In the genomic region with DNA sequence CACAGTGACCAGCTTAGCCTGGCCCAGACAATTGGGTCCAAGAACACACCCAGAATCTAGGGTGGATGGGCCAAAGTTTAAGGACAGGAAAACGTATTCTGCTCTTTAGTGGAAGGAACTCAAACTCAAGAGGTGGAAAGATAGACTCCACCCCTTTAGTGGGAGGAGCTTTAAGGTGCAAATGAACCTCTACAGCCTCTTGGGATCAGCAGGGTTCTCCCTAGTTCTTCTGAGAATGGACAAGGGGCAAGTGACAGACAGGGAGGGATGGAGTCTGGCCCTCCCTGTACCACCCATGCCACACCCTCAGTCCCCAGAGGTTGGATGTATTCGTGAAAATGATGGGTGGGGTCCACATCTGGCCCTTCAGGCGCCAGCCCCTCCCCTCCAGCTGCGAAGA, we compare ENCODE assay signal across 27 mouse cellular contexts.
"Had no signal": no experiment of that assay in that cellular context is flagged by ENCODE, and none has a peak within 500 bp of the region (broad histone marks: within the 10 kb centered on the region; RNA-seq: fewer than 3 reads in every experiment).

No protein-coding gene starts in this region.

- H3K27ac ChIP-seq: gastrocnemius, adult 2 months; heart, embryonic 10.5 days; hindbrain, embryonic 10.5 days; hindbrain, embryonic 13.5 days; hindbrain, embryonic 15.5 days; hindbrain, postnatal 0 days; kidney, embryonic 15.5 days; kidney, postnatal 0 days; limb, embryonic 12.5 days; limb, embryonic 15.5 days; liver, embryonic 13.5 days; liver, embryonic 15.5 days had no signal

- DNase-seq: gastrocnemius, adult 2 months; gastrocnemius, postnatal 10 days; gastrocnemius, postnatal 25 days; heart, adult 18-20 months; heart, postnatal 10 days; heart, postnatal 4 days; kidney, adult 11 months; kidney, adult 2 months; kidney, adult 9 months; kidney, postnatal 14 days; kidney, postnatal 36 days; layer of hippocampus, adult 9-11 months; layer of hippocampus, postnatal 36 days; left cerebral cortex, postnatal 4 days; liver, embryonic 13.5 days had no signal

- H3K27me3 ChIP-seq: hindbrain, embryonic 15.5 days had no signal

- H3K9me3 ChIP-seq: heart, embryonic 10.5 days; heart, embryonic 12.5 days; hindbrain, embryonic 10.5 days; hindbrain, embryonic 13.5 days; hindbrain, embryonic 15.5 days; kidney, embryonic 15.5 days; limb, embryonic 12.5 days; limb, embryonic 15.5 days; liver, embryonic 13.5 days; liver, embryonic 15.5 days had no signal

- H3K9ac ChIP-seq: heart, embryonic 12.5 days; hindbrain, embryonic 13.5 days; hindbrain, embryonic 15.5 days; kidney, embryonic 15.5 days; limb, embryonic 12.5 days; limb, embryonic 15.5 days; liver, embryonic 13.5 days; liver, embryonic 15.5 days had no signal

- ATAC-seq: hindbrain, postnatal 0 days; intestine, embryonic 16.5 days had no signal

- H3K4me2 ChIP-seq: heart, embryonic 12.5 days; hindbrain, embryonic 13.5 days; hindbrain, embryonic 15.5 days; kidney, embryonic 15.5 days; limb, embryonic 12.5 days; limb, embryonic 15.5 days; liver, embryonic 13.5 days; liver, embryonic 15.5 days had no signal

- H3K36me3 ChIP-seq: heart, embryonic 10.5 days; heart, embryonic 12.5 days; hindbrain, embryonic 10.5 days; hindbrain, embryonic 13.5 days; hindbrain, embryonic 15.5 days; kidney, embryonic 15.5 days; limb, embryonic 12.5 days; limb, embryonic 15.5 days; liver, embryonic 13.5 days; liver, embryonic 15.5 days had no signal

- H3K4me1 ChIP-seq: liver, embryonic 13.5 days; liver, embryonic 15.5 days had no signal

- H3K4me3 ChIP-seq: gastrocnemius, adult 2 months; heart, embryonic 10.5 days; heart, embryonic 12.5 days; hindbrain, embryonic 10.5 days; hindbrain, embryonic 13.5 days; hindbrain, embryonic 15.5 days; kidney, embryonic 15.5 days; limb, embryonic 12.5 days; limb, embryonic 15.5 days; liver, embryonic 13.5 days; liver, embryonic 15.5 days had no signal
